Mouse (Mus musculus): ENCODE measurements around the gene Mmp1b. TPM values are rescaled to one million over a fixed set of nuclear protein-coding genes. Genes with fewer than 3 reads are reported as not detected.
"Not testable (repeated sequence)": the region's sequence is repeated elsewhere in the genome, so short reads cannot be mapped to it uniquely, and the experiment has no call there.

Gene Mmp1b
- polyA plus RNA-seq (2012; rRNA removed), result not detected in 2 replicates

GRCm38 (mm10) chr9:7387947-7388346 lies at the start of gene Mmp1b:
Gene Mmp1b (minus strand): TSS chr9:7388047.
- Histone ChIP-seq H3K27ac (ENCODE audit: insufficient read depth, low read length) (no peak within 1 kb of the TSS), H3K4me3 (ENCODE audit: insufficient read depth, low read length) (no peak within 1 kb of the TSS), H3K4me1 (ENCODE audit: control insufficient read depth, insufficient read depth, low read length) (no peaks in the 10 kb centered on the region)
- no peak for TF ChIP-seq CTCF (IDR thresholded peaks at IDR 0.05; ENCODE audit: extremely low read depth, insufficient read depth, low read length)
- no peak for TF ChIP-seq POLR2A (IDR thresholded peaks at IDR 0.05; ENCODE audit: extremely low read depth, insufficient read depth, low read length)

- H3K27ac ChIP-seq (ENCODE audit: insufficient read depth, low read length); H3K4me3 ChIP-seq (ENCODE audit: insufficient read depth, low read length); H3K4me1 ChIP-seq (ENCODE audit: control insufficient read depth, insufficient read depth, low read length): not testable (repeated sequence)
Measured at GRCm38 (mm10) chr9:7396556-7396955, 8.7 kb upstream of the Mmp1b start.

- TF ChIP-seq CTCF (IDR thresholded peaks at IDR 0.05; ENCODE audit: extremely low read depth, insufficient read depth, low read length), result no peak
- no peak for TF ChIP-seq POLR2A (IDR thresholded peaks at IDR 0.05; ENCODE audit: extremely low read depth, insufficient read depth, low read length)
- no peaks in the 10 kb centered on the region for H3K4me1 ChIP-seq (ENCODE audit: control insufficient read depth, insufficient read depth, low read length)
- H3K27ac ChIP-seq (ENCODE audit: insufficient read depth, low read length), result no peak overlapping the region
- no peak overlapping the region for H3K4me3 ChIP-seq (ENCODE audit: insufficient read depth, low read length)
Measured at GRCm38 (mm10) chr9:7354535-7354934, 33.3 kb downstream of the Mmp1b start.

- no peak overlapping the region for H3K27ac ChIP-seq (ENCODE audit: insufficient read depth, low read length)
- TF ChIP-seq CTCF (IDR thresholded peaks at IDR 0.05; ENCODE audit: extremely low read depth, insufficient read depth, low read length), result no peak
- no peaks in the 10 kb centered on the region for H3K4me1 ChIP-seq (ENCODE audit: control insufficient read depth, insufficient read depth, low read length)
- no peak overlapping the region for H3K4me3 ChIP-seq (ENCODE audit: insufficient read depth, low read length)
Measured at GRCm38 (mm10) chr9:7345513-7345912, 42.3 kb downstream of the Mmp1b start.

- H3K27ac ChIP-seq (ENCODE audit: insufficient read depth, low read length), result no peak within 1 kb of the TSS
- TF ChIP-seq CTCF (IDR thresholded peaks at IDR 0.05; ENCODE audit: extremely low read depth, insufficient read depth, low read length) (no peak), POLR2A (IDR thresholded peaks at IDR 0.05; ENCODE audit: extremely low read depth, insufficient read depth, low read length) (no peak)
- no peak within 1 kb of the TSS for H3K4me3 ChIP-seq (ENCODE audit: insufficient read depth, low read length)
- no peaks in the 10 kb centered on the region for H3K4me1 ChIP-seq (ENCODE audit: control insufficient read depth, insufficient read depth, low read length)
Measured at GRCm38 (mm10) chr9:7344107-7344506, 43.7 kb downstream of the Mmp1b start, which contains the start of gene Mmp12. Gene Mmp12 (plus strand): TSS chr9:7344381.

GRCm38 (mm10) chr9:7336740-7337483 lies 50.9 kb downstream of the Mmp1b start:
- Histone ChIP-seq H3K4me1 (ENCODE audit: control insufficient read depth, insufficient read depth, low read length) (no peaks in the 10 kb centered on the region), H3K4me3 (ENCODE audit: insufficient read depth, low read length) (no peak overlapping the region)
- TF ChIP-seq POLR2A (IDR thresholded peaks at IDR 0.05; ENCODE audit: extremely low read depth, insufficient read depth, low read length), result no peak
- no peak for TF ChIP-seq CTCF (IDR thresholded peaks at IDR 0.05; ENCODE audit: extremely low read depth, insufficient read depth, low read length)

GRCm38 (mm10) chr9:7335766-7336680 lies 51.8 kb downstream of the Mmp1b start:
- Histone ChIP-seq H3K4me3 (ENCODE audit: insufficient read depth, low read length) (no peak overlapping the region), H3K27ac (ENCODE audit: insufficient read depth, low read length) (no peak overlapping the region), H3K4me1 (ENCODE audit: control insufficient read depth, insufficient read depth, low read length) (no peaks in the 10 kb centered on the region)
- TF ChIP-seq POLR2A (IDR thresholded peaks at IDR 0.05; ENCODE audit: extremely low read depth, insufficient read depth, low read length) (no peak), CTCF (IDR thresholded peaks at IDR 0.05; ENCODE audit: extremely low read depth, insufficient read depth, low read length) (no peak)

More at GRCm38 (mm10) chr9:7336740-7337483, 50.9 kb downstream of the Mmp1b start:
- H3K27ac ChIP-seq (ENCODE audit: insufficient read depth, low read length), result no peak overlapping the region

GRCm38 (mm10) chr9:7331847-7332246 lies 56.0 kb downstream of the Mmp1b start:
- TF ChIP-seq POLR2A (IDR thresholded peaks at IDR 0.05; ENCODE audit: extremely low read depth, insufficient read depth, low read length), result no peak
- TF ChIP-seq CTCF (IDR thresholded peaks at IDR 0.05; ENCODE audit: extremely low read depth, insufficient read depth, low read length), result no peak
- H3K4me1 ChIP-seq (ENCODE audit: control insufficient read depth, insufficient read depth, low read length), result no peaks in the 10 kb centered on the region
- H3K27ac ChIP-seq (ENCODE audit: insufficient read depth, low read length), result no peak overlapping the region
- no peak overlapping the region for H3K4me3 ChIP-seq (ENCODE audit: insufficient read depth, low read length)

Other genes starting within 250 kb of the Mmp1b start
- gene Dync2h1, start 203.6 kb downstream of the Mmp1b start, polyA plus RNA-seq (2012; rRNA removed), result 6.8 and 7.4 TPM in 2 replicates
- 61.6 and 69.6 TPM in 2 replicates for gene Dcun1d5, start 203.5 kb downstream of the Mmp1b start, polyA plus RNA-seq (2012; rRNA removed)
- 0.04 TPM in 2 replicates for gene Mmp13, start 115.5 kb downstream of the Mmp1b start, polyA plus RNA-seq (2012; rRNA removed)
- not detected in 2 replicates for gene Mmp12, start 43.7 kb downstream of the Mmp1b start, polyA plus RNA-seq (2012; rRNA removed)
- not detected in 2 replicates for gene Mmp3, start 57.8 kb upstream of the Mmp1b start, polyA plus RNA-seq (2012; rRNA removed)
- gene Mmp10, start 114.3 kb upstream of the Mmp1b start, polyA plus RNA-seq (2012; rRNA removed), result not detected in 2 replicates
- not detected in 2 replicates for gene Mmp8, start 170.4 kb upstream of the Mmp1b start, polyA plus RNA-seq (2012; rRNA removed)
- gene Mmp27, start 183.3 kb upstream of the Mmp1b start, polyA plus RNA-seq (2012; rRNA removed), result not detected in 2 replicates
- not detected in 2 replicates for gene Mmp20, start 240.2 kb upstream of the Mmp1b start, polyA plus RNA-seq (2012; rRNA removed)

Measured in cortical plate, adult 2 months (tissue).